ENCODE assay signal across 27 mouse cellular contexts in genomic region chr14:55711786-55712185, GRCm38 (mm10). TPM values are rescaled to one million over a fixed set of nuclear protein-coding genes. Genes with fewer than 3 reads are reported as not detected.
A peak's percentile ranks its signal among the peaks of the same experiment; 100 is the strongest.
DNase-seq lines count a peak whose midpoint lies in the region; ATAC-seq and TF ChIP-seq lines count a peak whose summit lies in the region.
"Had no signal": no experiment of that assay in that cellular context is flagged by ENCODE, and none has a peak within 500 bp of the region (broad histone marks: within the 10 kb centered on the region; RNA-seq: fewer than 3 reads in every experiment).

No protein-coding gene starts in this region.

- peaks cover 17% of the 10 kb centered on the region for H3K4me1 ChIP-seq in kidney, adult 2 months (ENCODE audit: control insufficient read depth, insufficient read depth, low read length)
- H3K4me1 ChIP-seq in kidney, embryonic 15.5 days: peaks cover 16% of the 10 kb centered on the region
- H3K4me1 ChIP-seq in liver, postnatal 0 days (ENCODE audit: insufficient read depth): peaks cover 28% of the 10 kb centered on the region
- H3K4me1 ChIP-seq in liver, embryonic 12.5 days: peaks cover 53% of the 10 kb centered on the region
- H3K4me1 ChIP-seq in MEL (ENCODE audit: control insufficient read depth in 1 of 2, insufficient read depth in 2 of 2, low read length in 2 of 2): peaks cover 5 to 6% of the 10 kb centered on the region in 2 experiments
- H3K4me1 ChIP-seq in stomach, embryonic 16.5 days (ENCODE audit: control insufficient read depth, insufficient read depth, low read length): peaks cover 15% of the 10 kb centered on the region
- H3K4me1 ChIP-seq: hindbrain, embryonic 15.5 days; neural tube, embryonic 13.5 days had no signal

- H3K4me3 ChIP-seq in kidney, adult 2 months (ENCODE audit: insufficient read depth, low read depth, low read length): peak overlapping the region; percentile 40
- H3K4me3 ChIP-seq in kidney, embryonic 15.5 days (replicated peaks): no peak overlapping the region
- H3K4me3 ChIP-seq in liver, postnatal 0 days (ENCODE audit: low read depth, low read length): no peak overlapping the region
- H3K4me3 ChIP-seq in liver, embryonic 12.5 days: no peak overlapping the region
- H3K4me3 ChIP-seq in MEL (ENCODE audit: control insufficient read depth in 1 of 2, insufficient read depth in 1 of 2, low read depth in 2 of 2, low read length in 2 of 2): 0 out of 4 replicates have a peak overlapping the region, but pooled peaks of 1 of the 2 experiments have one; percentile 4
- H3K4me3 ChIP-seq in stomach, embryonic 16.5 days (replicated peaks; ENCODE audit: low read length): peak overlapping the region; percentile 37
- H3K4me3 ChIP-seq: hindbrain, embryonic 15.5 days; liver, embryonic 13.5 days; lung, embryonic 15.5 days; myocyte; neural tube, embryonic 13.5 days had no signal

- no peak for TF ChIP-seq RAD21 in MEL (IDR thresholded peaks at IDR 0.05; ENCODE audit: low read depth, low read length)

- no peaks in the 10 kb centered on the region for H3K36me3 ChIP-seq in kidney, adult 2 months (ENCODE audit: control insufficient read depth, insufficient read depth, low read length)
- peaks cover 7% of the 10 kb centered on the region for H3K36me3 ChIP-seq in kidney, embryonic 15.5 days
- H3K36me3 ChIP-seq in liver, postnatal 0 days (replicated peaks; ENCODE audit: insufficient read depth, low read length): no peaks in the 10 kb centered on the region; the same call in 1 of the 2 replicates
- peaks cover 8% of the 10 kb centered on the region for H3K36me3 ChIP-seq in liver, embryonic 12.5 days
- H3K36me3 ChIP-seq in MEL (ENCODE audit: control insufficient read depth in 1 of 2, insufficient read depth in 2 of 2, low read length in 2 of 2): peaks cover 0 to 6% of the 10 kb centered on the region in 2 experiments; a peak in 2 of 4 replicates
- H3K36me3 ChIP-seq in stomach, embryonic 16.5 days (ENCODE audit: control insufficient read depth, insufficient read depth, low read length): no peaks in the 10 kb centered on the region
- H3K36me3 ChIP-seq: hindbrain, embryonic 15.5 days; lung, embryonic 15.5 days had no signal

- H3K79me2 ChIP-seq in MEL (ENCODE audit: control insufficient read depth, insufficient read depth, low read length, poor library complexity): no peaks in the 10 kb centered on the region

- no peak overlapping the region for H3K27ac ChIP-seq in kidney, adult 2 months (ENCODE audit: insufficient read depth, low read depth, low read length)
- no peak overlapping the region for H3K27ac ChIP-seq in kidney, embryonic 15.5 days
- no peak overlapping the region for H3K27ac ChIP-seq in liver, postnatal 0 days (ENCODE audit: low read depth)
- H3K27ac ChIP-seq in liver, embryonic 12.5 days: no peak overlapping the region
- H3K27ac ChIP-seq in MEL (ENCODE audit: control insufficient read depth, low read depth, low read length): no peak overlapping the region
- peak overlapping the region; percentile 87 for H3K27ac ChIP-seq in stomach, embryonic 16.5 days (ENCODE audit: low read length)
- H3K27ac ChIP-seq: hindbrain, embryonic 15.5 days; liver, embryonic 13.5 days; lung, embryonic 15.5 days; macrophage; neural tube, embryonic 13.5 days had no signal

- no peak overlapping the region for H3K4me2 ChIP-seq in kidney, embryonic 15.5 days
- no peak overlapping the region for H3K4me2 ChIP-seq in liver, postnatal 0 days (ENCODE audit: low read depth, low read length)
- no peak overlapping the region for H3K4me2 ChIP-seq in liver, embryonic 12.5 days
- H3K4me2 ChIP-seq in stomach, embryonic 16.5 days (ENCODE audit: low read depth, low read length): peak overlapping the region; percentile 11; the same call in 1 of the 2 replicates
- H3K4me2 ChIP-seq: heart, embryonic 11.5 days; hindbrain, embryonic 15.5 days; lung, embryonic 15.5 days; neural tube, embryonic 13.5 days had no signal

- ATAC-seq in kidney, embryonic 15.5 days (replicated peaks; ENCODE audit: low FRiP score): no peak
- ATAC-seq in liver, postnatal 0 days: no peak
- ATAC-seq in liver, embryonic 12.5 days: no peak
- no peak for ATAC-seq in stomach, embryonic 16.5 days (ENCODE audit: insufficient read depth, low FRiP score)
- ATAC-seq: forebrain, embryonic 14.5 days; midbrain, embryonic 16.5 days; Patski had no signal

- H3K27me3 ChIP-seq in kidney, adult 2 months (replicated peaks; ENCODE audit: control insufficient read depth, insufficient read depth, low read length): no peaks in the 10 kb centered on the region
- H3K27me3 ChIP-seq in kidney, embryonic 15.5 days: peaks cover 16% of the 10 kb centered on the region
- H3K27me3 ChIP-seq in liver, postnatal 0 days (ENCODE audit: insufficient read depth, low read length): 0 out of 2 replicates have a peak, but pooled peaks cover 3% of the 10 kb centered on the region
- peaks cover 21% of the 10 kb centered on the region for H3K27me3 ChIP-seq in liver, embryonic 12.5 days (replicated peaks)
- no peaks in the 10 kb centered on the region for H3K27me3 ChIP-seq in MEL (ENCODE audit: control insufficient read depth in 1 of 2, insufficient read depth in 2 of 2, low read length in 2 of 2)
- H3K27me3 ChIP-seq in stomach, embryonic 16.5 days (ENCODE audit: control insufficient read depth, insufficient read depth, low read length): no peaks in the 10 kb centered on the region
- H3K27me3 ChIP-seq: Patski had no signal

- WGBS in kidney, adult 2 months: 80% methylated on average over 7 of the region's 7 CpGs
- 78% methylated on average over 7 of the region's 7 CpGs for WGBS in kidney, embryonic 15.5 days
- 79% methylated on average over 7 of the region's 7 CpGs for WGBS in liver, postnatal 0 days (ENCODE audit: insufficient replicate concordance)
- 67% methylated on average over 7 of the region's 7 CpGs for WGBS in liver, embryonic 12.5 days (ENCODE audit: insufficient replicate concordance)
- 78% methylated on average over 7 of the region's 7 CpGs for WGBS in stomach, embryonic 16.5 days

- TF ChIP-seq EP300 in liver, postnatal 0 days (IDR thresholded peaks at IDR 0.05; ENCODE audit: low read depth): no peak
- TF ChIP-seq EP300 in MEL (IDR thresholded peaks at IDR 0.05; ENCODE audit: low read depth in 1 of 2, low read length in 2 of 2): no peak

- TF ChIP-seq CTCF in kidney, adult 2 months (conservative IDR thresholded peaks at IDR 0.05; ENCODE audit: insufficient read depth, insufficient read length, low read depth, low read length): 0 out of 2 replicates have a peak, but pooled peaks have one; percentile 24
- peak; percentile 28; the same call in 1 of the 2 replicates for TF ChIP-seq CTCF in liver, postnatal 0 days (IDR thresholded peaks at IDR 0.05; ENCODE audit: low read depth)
- TF ChIP-seq CTCF in MEL (IDR thresholded peaks at IDR 0.05 in 2 of 3, conservative IDR thresholded peaks at IDR 0.05 in 1 of 3; ENCODE audit: control insufficient read depth in 1 of 3, insufficient read depth in 1 of 3, low read depth in 2 of 3, low read length in 3 of 3, poor library complexity in 1 of 3, severe bottlenecking in 1 of 3): peak; percentile 12 to 36 (median 30); a peak in 4 of 6 replicates

- no peaks in the 10 kb centered on the region for H3K9me3 ChIP-seq in kidney, embryonic 15.5 days (replicated peaks)
- no peaks in the 10 kb centered on the region for H3K9me3 ChIP-seq in liver, postnatal 0 days (ENCODE audit: low read length)
- no peaks in the 10 kb centered on the region for H3K9me3 ChIP-seq in liver, embryonic 12.5 days (replicated peaks)
- no peaks in the 10 kb centered on the region for H3K9me3 ChIP-seq in MEL (replicated peaks; ENCODE audit: insufficient read depth, low read length)
- no peaks in the 10 kb centered on the region for H3K9me3 ChIP-seq in stomach, embryonic 16.5 days (replicated peaks; ENCODE audit: control insufficient read depth, low read length)
- H3K9me3 ChIP-seq: hindbrain, embryonic 15.5 days; liver, embryonic 13.5 days; lung, embryonic 15.5 days; neural tube, embryonic 13.5 days had no signal

- TF ChIP-seq POLR2A in kidney, adult 2 months (IDR thresholded peaks at IDR 0.05; ENCODE audit: low read depth, low read length): no peak
- TF ChIP-seq POLR2A in MEL (IDR thresholded peaks at IDR 0.05; ENCODE audit: control insufficient read depth in 1 of 2, insufficient read depth in 1 of 2, low read depth in 1 of 2, low read length in 2 of 2, poor library complexity in 1 of 2): no peak

- no peak overlapping the region for H3K9ac ChIP-seq in kidney, embryonic 15.5 days
- H3K9ac ChIP-seq in liver, postnatal 0 days (replicated peaks): no peak overlapping the region
- H3K9ac ChIP-seq in liver, embryonic 12.5 days: no peak overlapping the region
- H3K9ac ChIP-seq in MEL (ENCODE audit: control insufficient read depth, low read depth, low read length, poor library complexity, severe bottlenecking): no peak overlapping the region
- peak overlapping the region; percentile 68; the same call in 1 of the 2 replicates for H3K9ac ChIP-seq in stomach, embryonic 16.5 days (ENCODE audit: low read length)
- H3K9ac ChIP-seq: hindbrain, embryonic 15.5 days; liver, embryonic 13.5 days; lung, embryonic 15.5 days; neural tube, embryonic 13.5 days had no signal

- intact Hi-C loops in left cerebral cortex, postnatal 25 days (cut with DNase I): no loop called here
- intact Hi-C loops in gastrocnemius, postnatal 36 days (cut with DNase I): no loop called here

- DNase-seq in kidney, adult 2 months: no peak
- no peak for DNase-seq in liver, postnatal 0 days
- DNase-seq in MEL (ENCODE audit: low read depth, low spot score): peak; percentile 59
- no peak for DNase-seq in left cerebral cortex, postnatal 25 days (ENCODE audit: low spot score in 2 of 2)
- DNase-seq in gastrocnemius, postnatal 36 days: no peak
- DNase-seq: adrenal gland, postnatal 10 days; cerebellum, adult 2 months; cerebellum, postnatal 36 days; embryo, embryonic 11 days; kidney, postnatal 14 days; layer of hippocampus, postnatal 36 days; liver, embryonic 13.5 days; right cerebral cortex, adult 18-20 months; right cerebral cortex, postnatal 4 days had no signal

RNA-seq across cellular contexts. Expression of gene Tgm1, which starts 1.9 kb away (rescaled TPM):
- 29.6 and 30.1 TPM in 2 replicates for polyA plus RNA-seq in kidney, adult 2 months (2012; rRNA removed)
- 2.1 TPM in 2 replicates for polyA plus RNA-seq in kidney, embryonic 15.5 days (2015; fragmentation: Nextera tagmentation; extraction: Ambion mirVana)
- 3.6 and 4.7 TPM in 2 replicates for polyA plus RNA-seq in liver, postnatal 0 days (2015; fragmentation: Nextera tagmentation; extraction: Ambion mirVana)
- 1.6 and 2.1 TPM in 2 replicates for polyA plus RNA-seq in liver, embryonic 12.5 days (2016; fragmentation: Nextera tagmentation; extraction: Ambion mirVana)
- 5.8 and 6.2 TPM in 2 replicates for total RNA-seq in MEL (2012; rRNA removed)
- 10 to 100 TPM in 1 of 2 experiments, not detected in 1; 11.4 TPM for polyA plus RNA-seq in MEL (2012; ENCODE audit: insufficient read depth in 1 of 2, insufficient read length in 2 of 2, low read depth in 1 of 2, low replicate concordance in 2 of 2, missing spikeins in 1 of 2)
- polyA plus RNA-seq in stomach, embryonic 16.5 days (2015; fragmentation: Nextera tagmentation; extraction: Ambion mirVana): 53.1 and 72.9 TPM in 2 replicates
- total RNA-seq in left cerebral cortex, postnatal 25 days (2021): not detected
- not detected for total RNA-seq in gastrocnemius, postnatal 36 days (2021)
- total RNA-seq: layer of hippocampus, adult 18-20 months had no signal

RNA-seq across cellular contexts. Expression of gene Rabggta, which starts 10.3 kb away (rescaled TPM):
- 70.0 and 86.9 TPM in 2 replicates for polyA plus RNA-seq in kidney, adult 2 months (2012; rRNA removed)
- polyA plus RNA-seq in kidney, embryonic 15.5 days (2015; fragmentation: Nextera tagmentation; extraction: Ambion mirVana): 37.6 and 41.8 TPM in 2 replicates
- 18.5 and 21.2 TPM in 2 replicates for polyA plus RNA-seq in liver, postnatal 0 days (2015; fragmentation: Nextera tagmentation; extraction: Ambion mirVana)
- polyA plus RNA-seq in liver, embryonic 12.5 days (2016; fragmentation: Nextera tagmentation; extraction: Ambion mirVana): 18.3 and 18.9 TPM in 2 replicates
- total RNA-seq in MEL (2012; rRNA removed): 21.8 and 22.8 TPM in 2 replicates
- polyA plus RNA-seq in MEL (2012; ENCODE audit: insufficient read depth in 1 of 2, insufficient read length in 2 of 2, low read depth in 1 of 2, low replicate concordance in 2 of 2, missing spikeins in 1 of 2): 10 to 100 TPM in 1 of 2 experiments, not detected in 1; 32.0 TPM
- polyA plus RNA-seq in stomach, embryonic 16.5 days (2015; fragmentation: Nextera tagmentation; extraction: Ambion mirVana): 36.3 and 37.1 TPM in 2 replicates
- 10 to 100 TPM; 45.6 to 45.8 TPM for total RNA-seq in left cerebral cortex, postnatal 25 days (2021)
- total RNA-seq in gastrocnemius, postnatal 36 days (2021): 1 to 10 TPM; 8.9 to 9.4 TPM

RNA-seq across cellular contexts. Expression of gene Tinf2, which starts 30.2 kb away (rescaled TPM):
- polyA plus RNA-seq in kidney, adult 2 months (2012; rRNA removed): 9.9 and 10.2 TPM in 2 replicates
- 43.6 and 46.9 TPM in 2 replicates for polyA plus RNA-seq in kidney, embryonic 15.5 days (2015; fragmentation: Nextera tagmentation; extraction: Ambion mirVana)
- polyA plus RNA-seq in liver, postnatal 0 days (2015; fragmentation: Nextera tagmentation; extraction: Ambion mirVana): 11.5 and 14.1 TPM in 2 replicates
- polyA plus RNA-seq in liver, embryonic 12.5 days (2016; fragmentation: Nextera tagmentation; extraction: Ambion mirVana): 31.9 and 32.2 TPM in 2 replicates
- 27.2 and 27.8 TPM in 2 replicates for total RNA-seq in MEL (2012; rRNA removed)
- 10 to 100 TPM in 1 of 2 experiments, not detected in 1; 53.0 TPM for polyA plus RNA-seq in MEL (2012; ENCODE audit: insufficient read depth in 1 of 2, insufficient read length in 2 of 2, low read depth in 1 of 2, low replicate concordance in 2 of 2, missing spikeins in 1 of 2)
- polyA plus RNA-seq in stomach, embryonic 16.5 days (2015; fragmentation: Nextera tagmentation; extraction: Ambion mirVana): 34.4 and 36.3 TPM in 2 replicates
- 10 to 100 TPM; 12.9 to 14.8 TPM for total RNA-seq in left cerebral cortex, postnatal 25 days (2021)
- total RNA-seq in gastrocnemius, postnatal 36 days (2021): 10 to 100 TPM in 1 of 2 experiments, 1 to 10 TPM in 1; 9.4 to 10.8 TPM

RNA-seq across cellular contexts. Expression of gene Dhrs1, which starts 33.7 kb away (rescaled TPM):
- polyA plus RNA-seq in kidney, adult 2 months (2012; rRNA removed): 223 and 228 TPM in 2 replicates
- polyA plus RNA-seq in kidney, embryonic 15.5 days (2015; fragmentation: Nextera tagmentation; extraction: Ambion mirVana): 94.5 and 94.7 TPM in 2 replicates
- polyA plus RNA-seq in liver, postnatal 0 days (2015; fragmentation: Nextera tagmentation; extraction: Ambion mirVana): 98.6 and 103 TPM in 2 replicates
- polyA plus RNA-seq in liver, embryonic 12.5 days (2016; fragmentation: Nextera tagmentation; extraction: Ambion mirVana): 34.3 and 35.2 TPM in 2 replicates
- total RNA-seq in MEL (2012; rRNA removed): 20.0 and 21.7 TPM in 2 replicates
- polyA plus RNA-seq in MEL (2012; ENCODE audit: insufficient read depth in 1 of 2, insufficient read length in 2 of 2, low read depth in 1 of 2, low replicate concordance in 2 of 2, missing spikeins in 1 of 2): 10 to 100 TPM in 1 of 2 experiments, not detected in 1; 48.8 TPM
- 107 and 125 TPM in 2 replicates for polyA plus RNA-seq in stomach, embryonic 16.5 days (2015; fragmentation: Nextera tagmentation; extraction: Ambion mirVana)
- 10 to 100 TPM; 79.2 to 88.7 TPM for total RNA-seq in left cerebral cortex, postnatal 25 days (2021)
- 10 to 100 TPM; 27.3 to 35.9 TPM for total RNA-seq in gastrocnemius, postnatal 36 days (2021)

RNA-seq across cellular contexts. Expression of gene Nop9, which starts 33.7 kb away (rescaled TPM):
- 12.9 and 16.1 TPM in 2 replicates for polyA plus RNA-seq in kidney, adult 2 months (2012; rRNA removed)
- 38.6 and 43.4 TPM in 2 replicates for polyA plus RNA-seq in kidney, embryonic 15.5 days (2015; fragmentation: Nextera tagmentation; extraction: Ambion mirVana)
- polyA plus RNA-seq in liver, postnatal 0 days (2015; fragmentation: Nextera tagmentation; extraction: Ambion mirVana): 13.2 and 14.5 TPM in 2 replicates
- polyA plus RNA-seq in liver, embryonic 12.5 days (2016; fragmentation: Nextera tagmentation; extraction: Ambion mirVana): 56.0 and 59.4 TPM in 2 replicates
- total RNA-seq in MEL (2012; rRNA removed): 46.1 and 47.8 TPM in 2 replicates
- polyA plus RNA-seq in MEL (2012; ENCODE audit: insufficient read depth in 1 of 2, insufficient read length in 2 of 2, low read depth in 1 of 2, low replicate concordance in 2 of 2, missing spikeins in 1 of 2): 100 to 1,000 TPM in 1 of 2 experiments, not detected in 1; 112 TPM
- 23.8 and 28.4 TPM in 2 replicates for polyA plus RNA-seq in stomach, embryonic 16.5 days (2015; fragmentation: Nextera tagmentation; extraction: Ambion mirVana)
- total RNA-seq in left cerebral cortex, postnatal 25 days (2021): 10 to 100 TPM; 12.7 to 14.0 TPM
- total RNA-seq in gastrocnemius, postnatal 36 days (2021): 10 to 100 TPM; 10.5 to 11.8 TPM

Comparison
In these comparisons a context has a peak if more than half of its experiments do, and no peak if none do; other contexts are left out.
1. H3K4me3 ChIP-seq: peak in kidney, adult 2 months (single experiment) and stomach, embryonic 16.5 days (single experiment); none in kidney, embryonic 15.5 days (single experiment), liver, postnatal 0 days (single experiment) and liver, embryonic 12.5 days (single experiment).
2. Peak in every context shown above with its lines, with median percentiles within 50 percentile points of each other: CTCF ChIP-seq.